Mouse (Mus musculus): Measurements from ENCODE around the gene Tepsin.

Gene Tepsin

DNA sequence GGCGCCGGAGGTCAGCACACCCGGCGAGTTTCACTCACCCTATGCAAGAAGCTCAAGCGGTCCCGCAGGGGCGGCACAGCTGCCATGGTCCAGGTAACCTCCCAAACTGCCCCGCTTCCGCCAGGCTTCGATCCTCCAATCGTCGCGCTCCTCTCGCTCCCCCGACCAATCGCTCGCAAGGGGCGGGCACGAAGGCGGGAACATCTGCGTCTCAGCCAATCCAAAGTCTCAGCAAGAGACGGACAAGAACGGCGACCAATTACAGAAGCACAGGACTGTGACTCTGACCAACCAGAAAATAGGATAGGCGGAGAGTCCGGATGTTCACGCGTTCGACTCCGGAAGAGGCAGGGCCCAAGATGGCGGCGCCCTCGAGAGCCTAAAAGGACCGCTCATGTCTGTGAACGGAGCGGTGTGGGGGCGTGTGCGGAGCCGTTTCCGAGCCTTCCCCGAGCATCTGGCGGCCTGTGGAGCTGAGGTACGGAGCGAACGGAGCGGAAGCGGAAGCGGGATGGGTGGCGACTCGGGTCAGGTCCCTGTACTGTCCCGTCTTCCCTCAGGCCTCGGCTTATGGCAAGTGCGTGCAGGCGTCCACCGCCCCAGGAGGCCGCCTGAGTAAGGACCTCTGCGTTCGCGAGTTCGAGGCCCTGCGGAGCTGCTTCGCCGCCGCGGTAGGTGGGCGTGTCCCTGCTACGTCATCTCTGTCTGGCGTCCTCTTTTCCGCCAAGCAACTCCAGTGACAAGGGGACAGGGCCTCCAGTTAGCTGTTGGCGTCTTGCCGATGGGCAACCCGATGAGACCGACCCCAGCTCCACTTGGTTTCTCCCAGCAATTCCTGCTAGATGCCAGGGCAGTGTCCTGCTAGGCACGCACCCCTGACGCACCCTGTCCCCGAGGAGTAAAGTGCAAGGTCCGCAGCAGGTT is at the start of gene Tepsin, which contains the start of gene Ndufaf8:
Tepsin (minus strand) TSS at position 144 of the 924 bp plus-strand sequence.
Ndufaf8 (plus strand) TSS at position 341 of the 924 bp plus-strand sequence.
- DNase-seq (ENCODE audit: low read depth, low spot score) = peak; percentile 97

DNA sequence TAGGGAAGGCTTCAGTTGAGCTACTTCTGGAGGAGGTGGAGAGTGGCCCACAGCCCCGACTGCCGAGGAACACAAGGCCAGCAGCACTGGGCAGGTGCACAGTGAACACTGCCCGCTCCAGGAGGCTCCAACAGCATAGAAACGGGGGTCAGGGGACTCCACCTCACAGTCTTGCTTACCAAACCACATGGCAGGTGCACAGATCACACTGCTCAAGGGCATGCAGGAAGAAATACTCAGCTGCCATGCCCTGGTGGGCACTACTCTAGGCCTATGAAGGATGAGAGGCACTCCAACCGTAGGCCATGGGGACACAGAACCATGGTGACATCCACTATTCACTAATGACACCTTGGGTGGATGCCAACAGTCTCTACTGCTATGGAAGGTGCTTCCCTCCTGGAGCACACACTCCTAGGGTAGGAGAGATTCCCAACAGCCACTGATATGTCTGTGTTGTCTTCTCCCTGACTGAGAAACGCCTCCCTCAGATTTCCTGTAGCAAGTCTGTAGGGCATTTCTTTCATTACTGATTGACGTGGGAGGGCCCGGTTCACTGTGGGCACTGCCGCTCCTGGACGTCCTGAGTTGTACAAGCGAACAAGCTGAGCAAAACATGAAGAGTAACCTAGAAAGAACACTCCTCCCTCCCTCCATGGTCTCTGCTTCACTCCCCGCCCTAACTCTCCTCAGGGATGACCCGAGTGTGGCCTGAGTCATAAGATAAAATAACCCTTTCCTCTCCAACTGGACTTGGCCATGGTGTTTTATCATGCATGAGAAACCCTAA is 45.4 kb upstream of the Tepsin start:
- DNase-seq (ENCODE audit: low read depth, low spot score) = no peak

DNA sequence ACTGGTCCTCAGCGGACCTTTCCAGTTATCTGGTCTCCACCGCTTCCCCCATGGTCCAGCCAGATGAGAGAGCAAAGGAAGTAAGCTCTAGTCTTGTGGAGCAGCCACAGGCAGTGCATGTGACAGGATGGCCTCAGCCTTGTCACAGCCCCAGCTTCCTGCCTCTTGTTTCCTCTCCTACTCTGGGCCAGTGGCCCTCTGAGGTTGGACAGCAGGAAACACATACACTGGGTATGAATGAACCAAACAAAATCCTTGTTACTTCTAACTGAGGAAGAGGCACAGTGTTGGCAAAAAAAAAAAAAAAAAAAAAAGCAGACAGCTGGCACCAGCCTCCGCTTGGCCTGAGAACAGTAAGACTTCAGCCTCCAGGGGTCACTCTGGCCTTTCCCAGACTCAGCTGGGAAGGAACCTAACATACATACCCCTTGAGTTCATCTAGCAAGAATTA is 44.1 kb upstream of the Tepsin start:
- no peak for DNase-seq (ENCODE audit: low read depth, low spot score)

DNA sequence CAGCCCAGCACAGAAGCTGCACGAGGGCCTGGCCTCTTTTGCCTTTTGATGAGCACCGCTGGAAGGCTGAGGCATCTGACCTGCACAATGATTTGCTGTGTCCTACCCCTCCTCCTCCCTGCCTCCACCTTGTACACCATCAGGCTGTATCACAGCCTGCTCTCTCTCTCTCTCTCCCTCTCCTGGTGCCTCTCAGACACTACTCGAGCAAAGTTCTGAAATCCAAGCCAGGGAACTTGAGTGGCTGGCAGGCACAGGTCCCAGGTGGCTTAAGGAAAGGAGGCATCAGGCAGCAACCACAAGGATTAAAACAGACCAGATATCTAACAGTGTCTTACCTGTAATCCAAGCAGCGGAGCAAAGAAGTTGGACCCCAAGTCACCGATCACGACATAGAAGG is 41.7 kb upstream of the Tepsin start:
- no peak for DNase-seq (ENCODE audit: low read depth, low spot score)

DNA sequence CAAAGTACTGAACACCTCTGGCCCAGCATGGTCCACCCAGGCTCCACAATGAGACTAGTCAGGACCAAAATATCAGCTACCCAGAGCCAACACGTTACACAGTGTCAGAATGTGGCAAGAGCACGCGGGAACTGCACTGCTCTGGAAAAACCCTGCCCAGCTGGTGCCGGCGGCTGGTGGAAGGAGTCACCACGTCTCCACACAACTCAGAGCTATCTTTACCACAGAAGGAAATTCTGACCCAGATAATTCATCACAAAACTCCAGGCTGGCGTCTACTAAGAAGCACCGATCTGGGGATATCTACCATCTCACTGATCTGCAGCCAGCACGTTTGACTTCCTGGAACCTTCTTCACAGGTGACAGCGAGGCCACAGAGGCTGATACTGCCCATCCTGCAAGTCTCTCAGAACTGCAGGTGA is 40.8 kb upstream of the Tepsin start:
- DNase-seq (ENCODE audit: low read depth, low spot score) = no peak

DNA sequence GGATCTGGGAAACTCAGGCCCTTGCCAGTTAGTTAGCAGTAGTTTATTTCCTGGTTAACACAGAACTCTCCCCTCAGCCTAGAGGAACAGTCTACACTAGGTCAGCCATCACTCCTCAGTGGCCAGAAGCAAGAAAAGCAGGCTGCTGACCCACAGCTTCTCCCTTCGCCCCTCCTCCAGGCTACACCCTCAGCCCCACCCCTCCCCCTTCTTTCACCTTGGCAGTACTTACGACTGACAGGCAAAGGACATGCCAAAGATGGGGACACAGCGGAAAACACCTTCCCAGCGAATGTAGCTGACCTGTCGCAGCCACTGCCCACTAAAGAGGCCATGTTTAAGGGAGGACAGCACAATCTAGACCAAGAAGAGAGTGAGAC is 39.1 kb upstream of the Tepsin start:
- no peak for DNase-seq (ENCODE audit: low read depth, low spot score)

DNA sequence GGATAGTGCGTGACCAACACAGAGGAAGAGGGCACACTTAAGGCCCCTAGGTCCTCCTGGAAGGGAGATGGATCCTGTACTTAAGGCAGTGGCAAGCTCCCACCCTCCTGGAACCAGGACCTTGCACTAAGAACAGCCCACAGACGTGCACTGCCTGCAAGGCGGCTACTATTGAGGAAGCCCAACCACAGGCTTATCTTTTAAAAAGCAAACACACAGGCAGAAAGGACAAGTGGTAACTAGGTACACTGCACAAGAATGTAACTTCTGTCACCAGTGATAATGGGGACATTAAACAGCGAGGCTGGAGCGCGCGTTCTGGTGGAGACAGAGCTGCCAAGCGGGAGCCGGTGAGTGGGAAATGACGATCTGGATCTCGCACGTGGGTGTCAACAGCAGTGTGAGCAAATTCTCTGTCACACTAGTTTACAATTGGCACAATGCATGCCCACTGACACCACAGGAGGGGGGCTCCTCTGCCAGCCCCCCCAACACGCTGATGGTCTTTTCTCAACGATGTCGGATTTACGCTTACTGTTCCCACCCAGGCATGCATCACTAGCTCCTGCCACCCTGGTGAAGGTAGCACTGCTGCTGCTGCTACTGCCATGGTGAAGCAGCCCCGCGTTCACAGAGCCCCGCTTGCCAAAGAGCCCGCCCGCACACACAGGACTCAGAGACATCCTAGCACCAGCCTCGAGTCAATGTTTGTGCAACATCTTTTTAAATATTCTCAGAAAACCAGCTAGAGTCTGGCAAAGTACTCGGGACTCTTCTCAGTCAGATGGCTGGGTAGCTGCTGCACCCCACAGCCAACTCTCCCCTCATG is 38.5 kb upstream of the Tepsin start:
- DNase-seq (ENCODE audit: low read depth, low spot score) = no peak

DNA sequence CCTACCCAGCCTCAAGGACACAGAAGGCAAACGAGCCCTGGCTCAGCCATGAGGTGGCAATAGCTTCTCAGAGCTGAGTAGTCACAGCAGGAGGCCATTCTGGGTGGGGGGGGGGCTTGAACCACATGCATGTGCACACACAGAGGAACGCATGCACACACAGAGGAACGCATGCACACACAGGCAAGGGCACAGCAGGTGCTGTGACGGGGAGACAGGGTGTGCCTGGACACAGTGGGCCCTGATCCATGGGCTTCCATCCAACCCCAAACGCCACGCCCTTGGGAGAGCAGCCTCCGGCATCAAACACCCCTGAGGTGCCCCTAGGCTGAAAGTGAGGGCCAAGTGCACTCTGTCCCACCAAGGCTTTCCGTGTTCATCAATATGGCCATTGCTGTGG is 37.7 kb upstream of the Tepsin start:
- no peak for DNase-seq (ENCODE audit: low read depth, low spot score)

DNA sequence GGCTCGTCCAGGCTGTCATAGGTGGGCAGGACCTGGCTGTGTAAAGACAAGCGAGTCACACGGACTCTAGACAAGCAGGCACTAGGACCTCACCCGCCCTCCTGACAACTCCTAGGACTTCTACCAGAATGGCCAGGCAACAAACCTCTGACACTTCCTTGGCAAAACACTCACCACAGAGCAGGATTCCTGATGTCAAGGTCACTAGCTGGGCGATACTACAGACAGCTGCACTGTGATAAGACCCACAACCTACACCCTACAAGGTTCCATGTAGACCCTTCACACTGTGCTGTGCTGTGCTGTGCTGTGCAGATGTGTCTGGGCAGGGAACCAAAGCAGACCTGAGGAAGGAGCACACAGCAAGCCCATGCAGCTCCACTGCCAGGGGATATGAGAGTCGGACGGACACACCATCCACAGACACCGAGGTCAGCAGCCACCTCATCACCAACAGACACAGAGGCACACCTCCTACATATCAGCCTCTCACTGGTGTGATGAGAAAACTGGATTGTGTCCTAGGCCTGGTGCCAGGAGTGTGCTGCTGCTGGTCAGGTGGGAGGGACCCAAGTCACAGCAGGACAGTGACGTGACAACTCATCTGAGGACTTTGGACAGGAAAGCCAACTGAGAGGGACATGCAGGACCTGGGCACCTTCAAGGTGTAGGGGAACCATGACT is 36.5 kb upstream of the Tepsin start:
- no peak for DNase-seq (ENCODE audit: low read depth, low spot score)

DNA sequence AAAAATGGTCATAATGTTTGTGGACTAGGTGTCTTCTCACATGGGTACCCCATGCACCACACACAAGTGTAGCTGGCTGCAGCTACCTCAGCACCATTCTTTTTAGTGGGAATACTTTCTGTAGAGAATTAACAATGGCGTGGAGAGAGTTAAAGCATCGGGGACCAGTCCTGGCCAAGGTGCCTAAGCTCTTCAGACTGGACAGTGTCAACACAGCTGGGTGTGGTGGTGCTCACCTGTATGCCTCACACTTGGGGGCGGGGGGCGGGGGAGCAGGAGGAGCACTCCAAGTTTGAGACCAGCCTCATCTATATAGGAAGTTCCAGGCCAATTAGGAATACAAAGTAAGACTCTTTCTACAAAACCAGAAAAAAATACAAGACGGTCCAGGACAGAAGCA is 35.6 kb upstream of the Tepsin start:
- no peak for DNase-seq (ENCODE audit: low read depth, low spot score)

DNA sequence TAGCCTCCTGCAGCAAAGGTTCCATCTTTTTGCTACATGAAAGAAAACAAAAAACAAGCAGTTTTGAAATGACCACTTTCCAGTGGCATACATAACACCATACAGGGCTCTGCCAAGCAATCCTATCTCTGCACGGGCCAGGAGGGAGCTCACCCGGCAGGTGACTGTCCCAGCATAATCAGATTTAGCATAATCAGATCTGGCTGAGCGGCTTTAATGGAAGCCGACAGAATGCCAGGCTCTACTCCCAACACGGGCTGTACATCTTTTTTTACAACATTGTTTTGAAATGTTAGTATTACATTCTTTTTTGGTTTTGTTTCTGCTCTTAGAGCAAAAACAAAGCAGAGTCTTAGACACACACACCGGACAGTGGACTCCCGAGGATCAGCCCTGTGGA is 30.8 kb upstream of the Tepsin start:
- DNase-seq (ENCODE audit: low read depth, low spot score) = peak; percentile 75

DNA sequence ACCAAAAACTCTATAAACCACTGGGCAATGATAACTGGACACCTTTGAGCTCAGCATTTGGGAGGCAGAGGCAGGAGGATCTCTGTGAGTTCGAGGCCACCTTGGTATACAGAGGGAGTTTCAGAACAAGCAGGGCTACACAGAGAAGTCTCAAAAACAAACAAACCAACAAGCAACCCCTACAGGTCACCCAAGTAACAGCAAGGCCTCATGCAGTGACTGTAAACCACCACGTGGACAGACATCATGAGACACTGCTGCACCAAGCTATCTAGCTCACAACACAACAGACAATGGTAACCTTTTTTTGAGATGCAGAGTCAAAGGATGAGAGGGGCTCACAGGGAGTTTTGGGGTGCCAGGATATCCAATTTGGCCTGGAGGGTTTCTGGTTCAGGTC is 28.3 kb upstream of the Tepsin start:
- no peak for DNase-seq (ENCODE audit: low read depth, low spot score)

DNA sequence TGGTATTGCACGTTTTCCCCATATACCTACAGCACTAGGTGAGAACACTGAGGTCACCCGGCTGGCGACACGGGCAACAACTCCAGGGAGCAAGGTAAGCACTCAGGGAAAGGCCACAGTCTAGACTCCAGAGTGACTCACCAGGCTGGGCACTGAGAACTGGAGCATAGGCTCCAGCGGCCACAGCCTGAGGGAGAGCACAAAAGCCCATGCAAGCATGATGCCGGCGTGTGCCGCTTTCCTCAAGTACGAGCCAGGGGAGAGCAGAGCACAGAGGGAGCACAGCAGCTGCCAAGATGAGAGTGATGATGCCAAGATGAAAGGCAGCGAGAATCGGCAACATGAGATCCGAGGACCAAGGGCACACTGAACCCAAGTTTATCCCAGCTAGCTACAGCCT is 23.6 kb upstream of the Tepsin start:
- no peak for DNase-seq (ENCODE audit: low read depth, low spot score)

DNA sequence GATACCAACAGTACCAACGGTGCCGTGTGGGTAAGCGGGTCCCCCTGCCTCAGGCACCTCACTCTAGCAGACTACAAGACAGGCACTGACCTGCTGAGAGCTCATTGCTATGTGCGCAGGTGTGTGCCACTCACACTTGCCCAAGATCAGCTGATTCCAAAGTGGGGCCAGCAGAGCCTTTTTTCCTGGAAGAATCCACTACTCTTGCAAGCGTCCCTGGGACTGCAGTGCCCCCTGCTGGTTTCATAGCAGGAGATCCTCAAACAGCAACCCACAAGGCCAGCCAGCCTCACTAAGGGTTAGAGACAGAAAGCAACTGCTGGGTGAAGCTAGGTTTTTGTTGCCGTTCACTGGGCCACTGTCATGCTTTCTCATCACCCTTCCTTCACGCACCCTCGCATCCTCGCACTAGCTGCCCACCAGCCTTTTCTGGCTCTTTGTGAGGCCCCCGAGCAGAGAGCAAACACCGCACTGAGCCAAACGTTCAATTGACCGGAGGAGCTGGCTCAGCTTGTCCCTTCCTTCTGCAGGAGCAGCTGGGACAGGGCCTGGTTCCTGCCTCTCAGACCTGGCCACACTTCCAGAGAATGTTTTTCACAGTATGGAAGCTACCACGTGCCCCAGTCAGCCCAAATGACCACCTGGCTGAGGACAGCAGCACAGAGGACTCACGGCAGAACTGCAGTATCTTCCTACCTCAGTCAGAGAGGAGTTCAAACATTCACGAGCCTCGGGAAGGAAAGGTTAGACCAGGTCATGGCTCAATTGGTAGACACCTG is 22.3 kb upstream of the Tepsin start:
- DNase-seq (ENCODE audit: low read depth, low spot score) = peak; percentile 50

DNA sequence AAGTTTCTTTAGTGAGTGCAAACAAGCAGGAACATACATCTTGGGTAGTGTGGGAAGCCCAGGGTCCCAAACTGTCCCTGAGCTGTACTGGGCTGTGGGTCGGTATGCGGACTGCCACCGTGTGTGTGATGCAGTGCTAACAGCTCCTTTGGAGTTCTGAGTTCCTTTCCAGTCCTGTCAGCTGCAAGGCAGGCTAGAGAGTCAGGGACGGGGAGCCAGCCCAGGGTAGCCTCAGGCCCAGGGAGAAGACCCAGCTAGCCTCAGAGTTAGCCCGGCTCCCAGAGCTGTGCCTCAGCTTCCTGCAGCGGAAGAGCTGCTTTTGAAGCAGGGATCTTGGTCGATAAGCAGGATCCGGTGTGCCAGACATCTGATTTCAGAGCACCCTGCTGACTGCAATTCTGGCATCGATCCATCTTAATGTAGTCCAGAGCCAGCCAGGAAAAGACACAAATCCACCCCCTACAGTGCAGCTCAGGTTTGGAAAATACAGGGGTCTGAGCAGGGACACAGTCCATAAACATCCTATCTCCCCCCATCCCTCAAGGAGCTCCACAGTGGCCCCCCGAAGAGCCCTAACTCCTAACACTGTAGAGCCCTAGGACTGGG is 21.5 kb upstream of the Tepsin start:
- DNase-seq (ENCODE audit: low read depth, low spot score) = no peak

DNA sequence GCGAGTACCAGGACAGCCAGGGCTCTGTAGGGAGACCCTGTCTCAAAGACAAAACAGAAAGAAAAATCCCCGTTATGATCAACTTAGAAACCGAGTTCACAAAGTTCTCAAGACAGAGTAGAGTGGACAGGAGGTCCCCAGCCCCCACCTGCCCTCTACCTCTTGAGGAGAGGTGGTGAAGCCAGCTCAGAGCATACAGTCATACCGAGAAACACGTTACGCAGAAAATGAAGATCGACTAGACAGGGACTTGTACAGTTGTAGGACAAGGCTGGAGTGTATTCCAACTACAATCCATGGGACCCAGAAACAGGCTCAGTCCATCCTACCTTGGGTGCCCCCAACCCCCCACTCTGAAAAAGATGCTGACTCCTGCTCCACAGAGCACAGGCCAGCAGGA is 20.6 kb upstream of the Tepsin start:
- no peak for DNase-seq (ENCODE audit: low read depth, low spot score)

DNA sequence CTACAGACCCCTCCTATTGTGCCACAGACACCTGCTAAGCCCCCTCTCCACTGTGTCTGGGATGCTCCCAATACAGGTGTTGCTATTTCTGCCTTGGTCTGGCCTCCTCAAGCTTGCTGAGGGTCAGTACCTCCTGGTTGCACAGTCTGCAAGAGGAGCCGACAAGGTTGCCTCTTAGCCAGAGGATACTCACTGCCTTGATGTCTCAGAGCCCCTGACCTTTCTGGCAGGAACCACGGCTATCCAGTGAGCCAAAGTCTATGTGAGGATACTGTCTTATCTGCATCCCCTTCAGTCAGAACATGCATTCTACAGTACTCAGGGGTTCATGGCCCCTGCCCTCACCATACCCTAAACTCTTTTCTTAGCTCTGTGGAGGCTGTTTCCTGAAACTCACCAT is 19.1 kb upstream of the Tepsin start:
- no peak for DNase-seq (ENCODE audit: low read depth, low spot score)

DNA sequence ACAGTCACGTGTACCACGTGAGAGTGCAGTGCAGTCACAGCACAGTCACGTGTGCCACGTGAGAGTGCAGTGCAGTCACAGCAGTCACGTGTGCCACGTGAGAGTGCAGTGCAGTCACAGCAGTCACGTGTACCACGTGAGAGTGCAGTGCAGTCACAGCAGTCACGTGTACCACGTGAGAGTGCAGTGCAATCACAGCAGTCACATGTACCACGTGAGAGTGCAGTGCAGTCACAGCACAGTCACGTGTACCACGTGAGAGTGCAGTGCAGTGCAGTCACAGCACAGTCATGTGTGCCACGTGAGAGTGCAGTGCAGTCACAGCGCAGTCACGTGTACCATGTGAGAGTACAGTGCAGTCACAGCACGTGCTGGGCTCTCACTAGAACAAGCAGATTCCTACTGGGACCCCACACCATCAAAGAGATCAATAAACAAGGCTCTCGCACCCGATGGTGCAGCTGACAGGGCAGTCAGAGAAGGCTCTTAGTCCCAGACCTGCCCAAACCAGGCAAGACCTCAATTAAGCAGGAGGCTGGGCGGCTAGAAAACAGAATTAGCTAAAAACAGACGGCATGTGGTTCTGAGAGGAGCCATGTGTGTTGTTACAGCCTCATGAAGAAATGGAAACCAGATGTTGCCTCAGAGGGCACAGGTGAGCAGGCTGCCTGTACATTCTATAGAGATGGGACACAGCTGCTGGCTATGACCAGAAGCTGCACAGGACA is 16.1 kb upstream of the Tepsin start:
- no peak for DNase-seq (ENCODE audit: low read depth, low spot score)

DNA sequence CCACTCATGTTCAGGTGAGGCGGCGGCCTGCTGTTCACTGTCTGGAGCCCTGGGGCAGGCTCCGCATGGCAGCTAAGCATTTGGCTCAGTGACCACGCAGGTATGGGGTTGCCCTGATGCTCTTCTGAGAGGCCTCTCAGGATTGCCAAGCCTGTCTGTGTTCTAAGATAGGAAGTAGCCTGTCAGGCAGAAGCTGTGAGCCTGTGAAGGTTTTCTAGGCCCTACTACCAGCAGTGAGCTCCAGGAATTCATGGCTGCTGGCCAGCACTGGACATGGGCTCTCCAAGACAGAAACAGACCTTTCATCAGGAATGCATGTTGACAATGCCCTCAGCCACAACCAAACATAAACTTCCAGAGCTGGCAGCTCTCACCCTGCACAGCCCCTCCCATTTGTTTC is 13.6 kb upstream of the Tepsin start:
- DNase-seq (ENCODE audit: low read depth, low spot score) = no peak
